Mouse (Mus musculus) NIH3T3 (cell line): Measurements from ENCODE around the gene Pik3c2b.

ENCODE experiments used
- DNase-seq: peaks from one replicate; pipeline ENCODE4 v3.0.0-alpha.2; 2012; ENCODE audit warnings: low read depth

Pik3c2b gene

DNA sequence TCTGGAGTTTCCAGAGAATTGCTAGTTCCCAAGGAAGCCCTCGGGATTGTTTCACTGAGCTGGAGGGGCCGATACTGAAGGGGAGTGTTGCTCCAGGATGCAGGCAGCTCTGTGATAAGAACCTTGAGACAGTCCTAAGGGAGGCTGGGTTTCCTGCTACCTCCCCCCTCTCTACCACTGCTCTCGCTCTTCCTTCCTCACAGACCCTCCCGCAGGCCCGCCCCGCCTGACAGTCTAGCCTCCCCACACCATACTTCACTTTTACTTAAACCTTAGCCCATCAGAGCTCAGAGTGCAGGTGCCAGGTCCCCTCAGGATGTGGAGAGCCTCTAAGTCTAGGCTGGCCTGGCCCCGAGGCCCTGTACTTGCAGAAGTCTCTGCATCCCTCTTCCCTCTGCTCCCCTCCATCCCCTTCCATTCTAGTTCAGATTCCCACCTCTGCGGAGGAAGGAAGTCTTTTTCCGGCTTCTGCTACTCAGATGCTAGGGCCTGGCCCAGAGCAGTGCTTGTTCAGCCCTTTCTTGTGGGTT, 27.9 kb downstream of the Pik3c2b start:
- DNase-seq: no peak

DNA sequence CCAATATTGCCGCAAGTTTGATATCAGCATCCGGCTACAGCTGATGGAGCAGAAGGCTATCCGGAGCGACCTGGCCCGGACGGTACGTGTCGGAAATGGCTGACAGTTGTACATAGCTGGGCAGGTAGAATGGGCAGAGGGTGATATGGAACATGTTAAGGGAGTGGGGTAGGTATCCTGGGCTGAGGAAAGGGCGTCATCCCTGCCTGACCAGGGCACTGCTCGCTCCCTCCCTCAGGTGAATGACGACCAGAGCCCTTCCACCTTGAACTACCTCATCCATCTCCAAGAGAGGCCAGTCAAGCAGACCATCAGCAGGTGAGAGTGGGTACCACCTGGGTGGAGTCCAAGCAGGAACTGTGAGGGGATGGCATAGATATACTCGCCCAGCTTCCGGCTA, 29.1 kb downstream of the Pik3c2b start:
- DNase-seq: no peak

DNA sequence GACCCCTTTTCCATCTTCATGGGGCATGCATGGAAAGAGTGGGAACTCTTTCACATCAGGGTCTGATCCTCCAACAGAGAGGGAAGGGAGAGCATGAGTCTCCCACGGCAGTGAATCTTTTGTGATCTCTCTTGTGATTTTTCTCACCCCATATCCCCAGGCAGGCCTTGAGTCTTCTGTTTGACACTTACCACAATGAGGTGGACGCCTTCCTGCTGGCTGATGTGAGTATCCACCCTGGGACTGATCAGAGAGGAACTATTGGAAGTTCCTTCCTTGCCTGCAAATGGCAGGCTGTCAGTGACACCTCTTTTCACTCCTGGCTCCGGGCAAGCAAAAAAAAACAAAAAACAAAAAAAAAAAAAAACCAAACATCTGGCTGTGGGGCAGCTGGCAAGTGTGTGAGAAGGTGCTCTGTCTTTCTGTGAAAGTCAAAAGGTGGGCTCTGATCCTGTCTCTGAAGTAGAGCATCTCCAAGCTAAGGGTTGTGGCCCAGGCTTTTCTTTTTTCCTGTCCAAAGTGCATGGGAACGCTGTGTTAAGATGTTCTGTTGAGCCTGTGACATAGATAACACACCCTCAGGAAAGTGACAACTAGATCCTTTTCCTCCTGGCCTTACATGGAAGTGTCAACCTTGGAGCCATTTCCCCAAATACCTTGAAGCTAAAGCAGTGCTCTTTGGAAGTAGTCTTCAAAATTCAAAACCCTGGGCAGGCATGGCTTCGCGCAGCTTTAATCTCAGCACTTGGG, 30.4 kb downstream of the Pik3c2b start:
- no peak for DNase-seq

DNA sequence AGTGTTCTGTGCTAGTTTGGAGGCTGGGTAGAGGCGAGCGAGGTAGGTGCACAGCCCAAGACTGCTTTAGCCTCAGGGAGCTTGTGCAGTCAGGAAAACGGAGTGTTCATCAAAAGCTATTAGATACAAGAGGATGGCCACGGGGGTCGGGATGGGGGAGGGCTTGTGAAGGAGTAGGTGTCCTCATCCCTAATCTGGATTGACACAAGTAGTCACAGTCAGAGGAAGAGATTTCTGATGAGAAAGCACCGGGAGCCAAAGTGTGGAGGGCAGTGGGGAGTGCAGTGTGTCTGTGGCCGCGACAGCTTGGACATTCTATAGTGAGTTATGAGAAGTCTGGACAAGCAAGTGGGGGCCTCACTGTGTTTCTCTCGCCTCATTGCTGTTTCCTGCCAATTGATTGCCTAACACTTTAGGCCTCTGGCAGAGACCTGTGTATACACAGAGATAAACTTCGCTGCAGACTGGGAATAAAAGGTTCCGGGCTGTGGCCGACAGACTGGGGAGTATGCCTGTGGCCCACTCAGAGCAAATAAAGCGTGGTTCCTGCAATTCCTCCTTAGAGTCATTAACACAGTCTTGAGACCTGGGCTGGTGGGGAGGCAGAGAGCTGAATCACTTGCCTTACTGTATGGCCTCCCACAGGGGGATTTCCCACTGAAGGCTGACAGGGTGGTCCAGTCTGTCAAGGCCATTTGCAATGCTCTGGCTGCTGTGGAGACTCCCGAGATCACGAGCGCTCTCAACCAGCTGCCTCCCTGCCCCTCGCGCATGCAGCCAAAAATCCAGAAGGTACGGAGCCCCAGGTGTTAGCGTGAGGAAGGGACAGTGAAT, 31.4 kb downstream of the Pik3c2b start:
- DNase-seq: peak; percentile 55

DNA sequence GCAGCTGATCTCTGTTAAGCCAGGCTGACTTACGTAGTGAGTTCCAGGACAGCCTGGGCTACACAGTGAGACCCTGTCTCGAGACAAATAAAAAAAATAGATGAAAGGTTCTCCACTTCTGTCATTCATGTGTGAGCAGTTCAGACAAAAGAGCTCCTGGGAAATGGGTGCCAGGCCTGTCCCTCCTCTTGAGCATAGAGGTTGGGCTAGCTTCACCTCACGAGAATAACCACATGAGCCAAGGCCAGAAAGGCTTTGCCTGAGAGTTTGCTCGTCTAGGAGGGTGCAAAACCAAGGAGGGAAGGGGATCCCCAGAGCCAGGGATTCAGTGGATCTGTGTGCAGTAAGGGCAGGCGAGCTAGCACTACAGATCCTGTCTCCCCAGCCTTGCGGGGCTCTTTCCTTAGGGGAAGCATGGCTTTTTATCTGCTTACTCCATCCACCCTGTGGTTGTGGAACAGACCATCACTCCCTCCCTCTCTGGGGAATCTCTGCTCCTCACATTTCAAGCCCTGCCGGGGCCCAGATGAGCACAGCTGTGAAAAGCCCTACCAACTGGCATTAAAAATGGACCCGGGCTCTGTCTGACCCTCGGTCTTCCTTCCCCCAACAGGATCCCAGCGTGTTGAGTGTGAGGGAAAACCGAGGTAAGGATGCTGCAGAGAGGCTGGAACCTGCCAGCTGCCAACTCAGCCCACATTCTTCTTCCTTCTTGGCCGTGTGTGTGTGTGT, 32.3 kb downstream of the Pik3c2b start:
- peak; percentile 39 for DNase-seq

GRCm38 (mm10) chr1:133078338-133078727, 32.9 kb downstream of the Pik3c2b start:
- no peak for DNase-seq

GRCm38 (mm10) chr1:133079509-133079908, 34.0 kb downstream of the Pik3c2b start:
- no peak for DNase-seq

DNA sequence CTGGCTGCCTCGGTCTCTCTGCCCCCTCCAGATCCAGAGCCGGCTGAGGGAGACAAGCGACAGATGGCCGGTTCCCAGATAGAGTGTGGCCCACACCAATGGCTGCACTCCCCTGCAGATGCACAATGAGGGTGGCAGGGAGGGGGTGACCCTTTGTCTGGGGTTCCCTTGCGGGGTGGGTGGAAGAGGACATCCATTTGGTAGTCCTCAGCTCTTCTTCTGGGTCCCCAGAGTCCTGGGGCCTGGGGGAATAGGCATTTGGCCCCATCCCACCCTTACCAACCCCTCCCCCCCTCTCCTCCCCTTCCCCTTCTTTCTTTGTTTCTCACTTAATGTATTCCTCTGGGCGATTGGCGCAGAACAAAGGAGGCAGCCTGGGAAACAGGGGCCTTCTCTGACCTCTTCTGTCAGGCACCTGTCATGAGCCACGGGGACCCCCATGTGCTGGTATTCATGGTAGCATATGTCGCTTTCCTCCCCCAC, 34.7 kb downstream of the Pik3c2b start:
- no peak for DNase-seq

DNA sequence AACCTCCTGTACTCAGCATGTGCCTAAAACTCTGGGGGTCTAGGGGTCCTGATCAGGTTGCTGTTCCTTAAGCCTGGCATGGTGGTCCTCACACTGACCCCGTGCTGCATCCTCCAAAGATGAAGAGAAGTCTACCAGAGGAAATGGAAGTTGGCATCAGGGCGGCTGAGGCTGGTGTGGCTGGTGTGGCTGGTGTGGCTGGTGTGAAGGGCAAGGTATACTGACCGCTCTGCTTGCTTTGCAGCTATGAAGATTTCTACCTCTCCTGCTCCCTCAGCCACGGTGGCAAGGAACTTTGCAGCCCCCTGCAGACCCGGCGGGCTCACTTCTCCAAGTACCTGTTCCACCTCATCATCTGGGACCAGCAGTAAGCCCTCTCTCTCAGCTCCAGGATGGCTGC, 35.2 kb downstream of the Pik3c2b start:
- no peak for DNase-seq

GRCm38 (mm10) chr1:133083003-133083546, 37.6 kb downstream of the Pik3c2b start:
- no peak for DNase-seq

DNA sequence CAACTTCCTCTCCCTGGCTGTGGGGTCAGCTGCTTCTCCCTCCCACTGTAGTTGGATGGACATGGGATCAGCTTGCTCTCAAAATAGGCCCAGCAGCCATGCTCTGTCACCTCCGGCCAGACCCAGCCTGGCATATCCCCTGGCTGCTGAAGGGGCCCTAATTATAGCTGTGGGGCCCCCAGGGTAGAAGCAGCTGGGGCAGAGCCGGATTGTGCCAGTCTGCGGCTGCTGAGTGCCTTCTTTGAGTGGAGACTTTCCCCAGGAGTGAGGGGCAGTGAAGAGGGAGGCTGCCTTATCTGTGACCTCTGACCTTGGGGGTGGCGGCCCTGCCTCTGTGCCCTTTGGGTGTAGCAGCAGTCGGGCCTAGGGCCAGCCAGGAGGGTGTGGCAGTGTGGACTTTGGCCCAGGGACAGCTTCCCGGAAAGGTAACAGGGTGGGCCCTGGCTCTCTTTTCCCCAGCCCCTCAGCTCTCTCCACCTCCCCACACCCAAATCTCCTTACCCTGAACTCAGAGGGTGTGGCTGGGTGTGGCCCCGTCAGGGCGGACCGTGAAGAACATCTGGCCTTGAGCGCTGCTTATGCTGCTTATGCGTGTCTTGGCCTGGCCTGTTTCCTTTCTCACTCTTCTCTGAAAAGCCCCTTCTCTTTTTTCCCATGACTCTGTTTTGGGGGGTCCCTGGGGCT, 38.6 kb downstream of the Pik3c2b start:
- no peak for DNase-seq

DNA sequence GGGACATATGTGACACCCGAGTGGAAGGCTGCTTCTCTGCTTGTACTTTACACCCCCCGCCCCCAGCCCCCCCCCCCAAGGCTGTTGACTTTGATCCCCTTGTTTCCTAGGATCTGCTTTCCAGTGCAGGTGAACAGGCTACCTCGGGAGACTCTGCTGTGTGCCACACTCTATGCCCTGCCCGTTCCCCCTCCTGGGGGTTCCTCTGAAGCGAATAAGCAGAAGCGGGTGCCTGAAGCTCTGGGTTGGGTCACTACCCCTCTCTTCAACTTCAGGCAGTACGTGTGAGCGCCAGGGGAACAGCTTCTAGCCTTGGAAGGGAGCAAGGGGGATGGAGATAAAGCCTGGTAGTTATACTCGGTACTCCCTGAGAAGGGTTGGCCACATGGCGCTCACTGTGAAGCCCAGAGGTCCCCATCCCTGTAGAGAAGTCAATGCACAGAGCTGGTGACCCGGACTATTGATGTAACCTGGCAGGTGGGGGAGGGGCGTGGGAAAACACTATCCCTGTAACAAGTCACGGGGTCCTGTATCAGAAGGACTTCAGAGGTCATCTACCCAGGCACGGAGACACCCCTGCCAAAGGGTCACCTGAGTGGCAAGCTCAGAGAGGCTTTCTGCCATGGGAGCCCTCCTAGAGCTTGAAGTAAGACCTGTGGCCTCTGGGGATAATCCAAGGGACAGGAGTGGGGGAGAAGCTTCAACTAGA, 39.4 kb downstream of the Pik3c2b start:
- DNase-seq: no peak

- DNase-seq: no peak
Observed at GRCm38 (mm10) chr1:133085417-133085742, 39.9 kb downstream of the Pik3c2b start.

DNA sequence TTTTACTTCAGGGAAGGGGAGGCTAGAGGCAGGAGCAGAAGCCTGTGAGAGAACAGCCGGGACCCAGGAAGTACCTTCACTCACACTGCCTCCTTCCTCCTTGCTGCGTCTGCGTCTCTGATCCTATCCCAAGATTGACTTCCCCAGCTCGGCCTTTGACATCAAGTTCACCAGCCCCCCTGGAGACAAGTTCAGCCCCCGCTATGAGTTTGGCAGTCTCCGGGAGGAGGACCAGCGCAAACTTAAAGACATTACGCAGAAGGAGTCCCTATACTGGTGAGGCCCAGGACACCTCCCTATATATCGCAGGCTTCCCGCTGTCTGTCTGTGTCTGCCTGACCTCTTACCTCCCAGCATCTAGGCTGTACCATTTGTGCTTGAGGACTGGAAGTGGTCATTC, 41.3 kb downstream of the Pik3c2b start:
- no peak for DNase-seq

DNA sequence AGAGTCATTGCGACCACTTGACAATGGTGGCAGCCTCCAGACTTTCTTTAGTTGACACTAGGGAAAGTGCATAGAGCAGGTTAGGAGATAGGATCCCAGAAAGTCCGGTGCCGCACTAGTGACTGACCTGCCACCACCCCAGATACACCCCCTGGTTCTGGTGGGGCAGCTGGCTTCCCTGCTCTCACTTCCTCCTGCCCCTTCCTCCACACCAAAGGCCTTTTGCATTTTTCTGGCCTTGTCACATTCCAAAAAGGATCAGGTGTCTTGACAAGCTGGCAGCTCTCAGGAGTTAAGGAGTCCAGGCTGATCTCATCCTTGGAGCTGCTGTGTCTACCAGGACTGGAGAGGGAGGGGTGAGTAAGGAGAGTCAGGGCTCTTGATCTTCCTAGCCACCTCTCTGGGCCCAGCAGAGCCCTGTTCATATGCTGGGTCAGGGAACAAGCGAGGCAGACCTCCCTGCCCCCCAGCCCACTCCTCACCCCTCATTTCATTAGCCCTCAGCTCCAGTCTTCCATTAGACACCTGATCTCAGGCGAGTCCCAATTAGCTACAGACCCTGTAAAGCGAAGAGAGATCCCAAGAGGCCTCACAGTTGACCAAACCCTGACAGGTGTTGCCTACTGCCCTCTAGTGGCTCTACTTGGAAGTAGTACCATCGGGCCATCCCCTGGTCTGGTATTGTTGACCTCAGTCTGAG, 41.9 kb downstream of the Pik3c2b start:
- peak; percentile 77 for DNase-seq

- DNase-seq: no peak
Observed at GRCm38 (mm10) chr1:133088196-133088595, 42.7 kb downstream of the Pik3c2b start.

- DNase-seq: no peak
Observed at GRCm38 (mm10) chr1:133089415-133089814, 43.9 kb downstream of the Pik3c2b start.

DNA sequence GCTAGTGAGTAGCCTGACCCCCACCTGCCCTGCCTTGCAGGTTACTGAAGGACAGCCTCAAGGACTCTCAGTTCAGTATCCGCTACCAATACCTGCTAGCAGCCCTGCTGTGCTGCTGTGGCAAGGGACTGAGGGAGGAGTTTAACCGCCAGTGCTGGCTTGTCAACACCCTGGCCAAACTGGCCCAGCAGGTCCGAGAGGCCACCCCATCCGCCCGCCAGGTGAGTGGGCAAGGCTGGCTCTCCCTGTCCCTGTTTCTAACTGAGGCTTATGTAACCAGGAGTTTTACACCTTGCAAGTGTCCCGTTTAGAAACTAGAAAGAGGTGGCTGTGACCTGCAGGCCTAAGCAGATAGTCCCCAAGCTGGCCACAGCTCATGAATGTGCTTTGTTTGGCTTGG, 45.2 kb downstream of the Pik3c2b start:
- no peak for DNase-seq

- DNase-seq: no peak
Observed at GRCm38 (mm10) chr1:133091483-133091882, 46.0 kb downstream of the Pik3c2b start.

DNA sequence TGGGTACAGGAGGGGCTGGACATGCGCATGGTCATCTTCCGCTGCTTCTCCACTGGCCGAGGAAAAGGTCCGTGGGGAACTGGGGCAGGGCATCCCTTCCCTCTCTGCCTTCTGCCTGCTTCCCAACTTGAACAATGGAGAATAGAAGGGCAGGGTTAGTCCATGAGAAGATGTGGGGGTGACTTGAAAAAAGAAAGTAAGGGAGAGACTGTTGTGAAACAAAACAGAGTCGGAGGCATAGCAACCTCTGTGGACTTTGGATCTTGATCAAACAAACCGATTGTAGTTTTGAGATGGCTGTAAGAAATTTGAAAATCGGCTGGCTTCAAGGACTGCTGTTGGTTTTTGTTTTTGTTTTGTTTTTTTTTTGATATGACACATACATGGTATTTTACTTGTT, 48.3 kb downstream of the Pik3c2b start:
- DNase-seq: no peak
